Mouse (Mus musculus) heart, embryonic 10.5 days (tissue): ENCODE measurements around the gene Astl. TPM values are rescaled to one million over a fixed set of nuclear protein-coding genes. Genes with fewer than 3 reads are reported as not detected.

ENCODE experiments used
- DNase-seq: peaks from one replicate; pipeline ENCODE4 v3.0.0-alpha.2; 2017; ENCODE audit warnings: low spot score
- H3K27ac ChIP-seq: fragments of 300-500 bp; sonication (generic); 2 replicates; pipeline ENCODE4 v1.5.1; 2016; ENCODE audit warnings: mild to moderate bottlenecking
- H3K27me3 ChIP-seq: fragments of 300-500 bp; sonication (generic); 2 replicates; pipeline ENCODE4 v1.6.1; 2016; ENCODE audit warnings: mild to moderate bottlenecking; ENCODE audit not compliant: poor library complexity, insufficient read depth, severe bottlenecking
- H3K36me3 ChIP-seq: fragments of 300-500 bp; sonication (generic); 2 replicates; pipeline ENCODE4 v1.6.1; 2016; ENCODE audit warnings: mild to moderate bottlenecking, moderate library complexity
- H3K4me1 ChIP-seq: fragments of 300-500 bp; sonication (generic); 2 replicates; pipeline ENCODE4 v1.6.1; 2016; ENCODE audit warnings: mild to moderate bottlenecking
- H3K4me3 ChIP-seq: fragments of 300-500 bp; sonication (generic); 2 replicates; pipeline ENCODE4 v1.5.1; 2016; ENCODE audit warnings: mild to moderate bottlenecking, moderate library complexity
- H3K9me3 ChIP-seq: fragments of 300-500 bp; sonication (generic); 2 replicates; pipeline ENCODE4 v1.6.1; 2016; ENCODE audit warnings: mild to moderate bottlenecking, moderate library complexity
- WGBS: fragments of 180-500 bp; shearing (Covaris S2); methylation state at CpG from one replicate; pipeline ENCODE4 v1.1.7; 2016; 5-methylcytosine and 5-hydroxymethylcytosine counted together
- polyA plus RNA-seq: library from polyadenylated mRNA; unstranded; fragments of >200 nt; fragmentation: Nextera tagmentation; extraction: Ambion mirVana; gene quantifications from 2 replicates; pipeline ENCODE4 v1.2.1, GENCODE M21; 2016

The Astl gene
- polyA plus RNA-seq, 1 experiment from 2014 or later = 0.08 TPM

- Histone ChIP-seq H3K4me3 (no peak overlapping the region), H3K27me3 (no peaks in the 10 kb centered on the region), H3K9me3 (no peaks in the 10 kb centered on the region), H3K36me3 (no peaks in the 10 kb centered on the region), H3K4me1 (peaks cover 64% of the 10 kb centered on the region), H3K27ac (no peak overlapping the region)
- DNase-seq = no peak
- WGBS = 89% methylated on average over 7 of the region's 7 CpGs
Observed at GRCm38 (mm10) chr2:127398738-127399137, 60.3 kb downstream of the Astl start.

Other genes with a start within 250 kb of the Astl start
- gene Ncaph, start 204.7 kb upstream of the Astl start, polyA plus RNA-seq = 70.9 and 76.9 TPM in 2 replicates
- gene Itpripl1, start 195.2 kb upstream of the Astl start, polyA plus RNA-seq = 12.4 and 13.1 TPM in 2 replicates
- gene 1810024B03Rik, start 130.4 kb upstream of the Astl start, polyA plus RNA-seq = 2.0 TPM in 2 replicates
- 61.8 and 64.4 TPM in 2 replicates for gene Snrnp200, start 130.3 kb upstream of the Astl start, polyA plus RNA-seq
- gene Ciao1, start 90.8 kb upstream of the Astl start, polyA plus RNA-seq = 58.3 and 61.1 TPM in 2 replicates
- gene Tmem127, start 90.7 kb upstream of the Astl start, polyA plus RNA-seq = 22.1 and 23.1 TPM in 2 replicates
- 97.1 and 110 TPM in 2 replicates for gene Stard7, start 68.4 kb upstream of the Astl start, polyA plus RNA-seq
- gene Dusp2, start 2.5 kb upstream of the Astl start, polyA plus RNA-seq = 14.1 and 15.7 TPM in 2 replicates
- gene Adra2b, start 24.6 kb downstream of the Astl start, polyA plus RNA-seq = 9.2 and 10.1 TPM in 2 replicates
- gene Gpat2, start 86.6 kb downstream of the Astl start, polyA plus RNA-seq = 0.28 and 0.71 TPM in 2 replicates
- 24.5 and 27.8 TPM in 2 replicates for gene Fahd2a, start 105.9 kb downstream of the Astl start, polyA plus RNA-seq
- gene Kcnip3, start 183.5 kb downstream of the Astl start, polyA plus RNA-seq = 1.7 and 2.1 TPM in 2 replicates
- 0.33 and 1.2 TPM in 2 replicates for gene Prom2, start 202.8 kb downstream of the Astl start, polyA plus RNA-seq
- gene Zfp661, start 248.5 kb downstream of the Astl start, polyA plus RNA-seq = 2.8 and 4.4 TPM in 2 replicates
- 155 and 156 TPM in 2 replicates for gene Mrps5, start 248.6 kb downstream of the Astl start, polyA plus RNA-seq